Mouse (Mus musculus) embryonic facial prominence, embryonic 13.5 days (tissue): Measurements from ENCODE around the gene Tead2. TPM values are rescaled to one million over a fixed set of nuclear protein-coding genes. Genes with fewer than 3 reads are reported as not detected.

ENCODE experiments used
- ATAC-seq: fragments of 200-750 bp; cut with Nextera tagmentation; 2 replicates; pipeline ENCODE4 v1.8.0; 2017; ENCODE audit warnings: low read depth; ENCODE audit not compliant: insufficient number of reproducible peaks, insufficient read depth, low FRiP score, low TSS enrichment
- H3K27ac ChIP-seq: fragments of 300-500 bp; sonication (generic); 2 replicates; pipeline ENCODE4 v1.5.1; 2015; ENCODE audit warnings: moderate library complexity, mild to moderate bottlenecking, inconsistent platforms
- H3K27me3 ChIP-seq: fragments of 300-500 bp; sonication (generic); 2 replicates; pipeline ENCODE4 v1.6.1; 2015; ENCODE audit warnings: mild to moderate bottlenecking, inconsistent platforms
- H3K36me3 ChIP-seq: fragments of 300-500 bp; sonication (generic); 2 replicates; pipeline ENCODE4 v1.6.1; 2015; ENCODE audit warnings: mild to moderate bottlenecking, inconsistent platforms
- H3K4me1 ChIP-seq: fragments of 300-500 bp; sonication (generic); 2 replicates; pipeline ENCODE4 v1.6.1; 2015; ENCODE audit warnings: inconsistent platforms
- H3K4me2 ChIP-seq: fragments of 300-500 bp; sonication (generic); 2 replicates; pipeline ENCODE4 v1.6.1; 2015; ENCODE audit warnings: moderate library complexity, mild to moderate bottlenecking, inconsistent platforms
- H3K4me3 ChIP-seq: fragments of 300-500 bp; sonication (generic); 2 replicates; pipeline ENCODE4 v1.5.1; 2015; ENCODE audit warnings: mild to moderate bottlenecking, inconsistent platforms
- H3K9ac ChIP-seq: fragments of 300-500 bp; sonication (generic); 2 replicates; pipeline ENCODE4 v1.6.1; 2015; ENCODE audit warnings: mild to moderate bottlenecking, inconsistent platforms
- H3K9me3 ChIP-seq: fragments of 300-500 bp; sonication (generic); 2 replicates; pipeline ENCODE4 v1.6.1; 2016; ENCODE audit warnings: inconsistent platforms
- WGBS: fragments of 180-500 bp; shearing (Covaris S2); methylation state at CpG from one replicate; pipeline ENCODE4 v1.1.7; 2015; ENCODE audit warnings: mixed read lengths; 5-methylcytosine and 5-hydroxymethylcytosine counted together
- polyA plus RNA-seq: library from polyadenylated mRNA; unstranded; fragments of >200 nt; fragmentation: Nextera tagmentation; extraction: Ambion mirVana; gene quantifications from 2 replicates; pipeline ENCODE4 v1.2.1, GENCODE M21; 2015

Gene Tead2
- polyA plus RNA-seq, 1 experiment from 2014 or later, result 221 TPM

DNA sequence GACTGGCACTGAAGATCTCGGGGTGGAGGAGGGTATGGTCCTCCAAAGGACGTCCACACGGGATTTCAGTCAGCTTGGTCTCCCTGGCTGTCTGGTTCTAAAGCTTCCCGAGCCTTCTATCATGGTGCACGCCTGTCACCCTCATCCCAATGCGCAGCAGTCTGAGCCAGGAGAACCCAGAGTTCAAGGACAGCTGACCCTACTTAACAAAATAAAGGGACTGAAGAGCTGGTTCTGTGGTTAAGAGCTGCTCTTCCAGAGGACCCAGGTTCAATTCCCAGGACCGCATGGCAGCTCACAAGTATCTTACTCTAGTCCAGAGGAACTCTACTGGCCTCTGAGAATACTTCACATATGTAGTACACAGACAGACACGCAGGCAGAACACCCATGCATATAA, 13.5 kb downstream of the Tead2 start:
- 93% methylated on average over 8 of the region's 8 CpGs for WGBS
- Histone ChIP-seq H3K4me1 (peaks cover 21% of the 10 kb centered on the region), H3K4me2 (no peak overlapping the region), H3K27me3 (no peaks in the 10 kb centered on the region), H3K4me3 (no peak overlapping the region), H3K9me3 (no peaks in the 10 kb centered on the region), H3K27ac (no peak overlapping the region), H3K9ac (no peak overlapping the region), H3K36me3 (peaks cover 88% of the 10 kb centered on the region)
- ATAC-seq, result no peak

DNA sequence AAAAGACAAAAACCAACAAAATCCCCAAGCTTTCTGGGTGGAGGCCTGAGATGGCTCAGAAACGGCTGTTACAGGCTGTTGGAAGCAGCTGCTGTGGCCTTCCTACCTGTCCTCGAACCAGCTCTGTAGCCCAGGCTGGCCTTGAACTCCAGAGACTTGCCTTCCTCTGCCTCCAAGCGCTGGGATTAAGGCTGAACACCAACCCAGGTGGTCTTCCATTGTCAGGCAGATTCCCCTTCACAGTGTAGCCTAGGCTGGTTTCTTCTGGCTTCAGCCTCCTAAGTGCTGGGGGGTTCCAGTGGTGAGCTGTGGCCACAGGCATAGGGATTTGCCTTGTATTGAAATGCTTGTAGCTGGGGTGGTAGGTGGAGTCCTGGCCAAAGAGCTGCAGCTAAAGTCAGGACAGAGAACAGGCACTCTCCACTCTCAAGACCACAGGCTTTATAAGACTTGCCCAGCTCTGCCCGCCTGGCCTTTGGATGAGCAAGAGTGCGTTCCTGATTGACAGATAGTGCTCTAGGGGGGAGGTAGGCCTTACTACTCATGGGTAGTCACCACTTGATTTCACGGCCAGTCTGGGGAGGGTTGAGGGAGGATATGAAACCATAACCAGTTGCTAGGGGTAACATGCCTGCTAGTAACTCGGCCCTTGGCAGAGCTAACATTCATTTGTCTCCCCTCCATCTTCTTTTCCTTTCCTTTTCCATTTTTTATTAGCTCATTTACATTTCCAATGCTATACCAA, 14.1 kb downstream of the Tead2 start:
- Histone ChIP-seq H3K36me3 (peaks cover 84% of the 10 kb centered on the region), H3K9ac (no peak overlapping the region), H3K9me3 (no peaks in the 10 kb centered on the region), H3K27ac (no peak overlapping the region), H3K4me3 (no peak overlapping the region; the same call in 1 of the 2 replicates), H3K4me1 (peaks cover 27% of the 10 kb centered on the region), H3K27me3 (no peaks in the 10 kb centered on the region), H3K4me2 (no peak overlapping the region)
- WGBS, result 89% methylated on average over 7 of the region's 7 CpGs
- ATAC-seq, result no peak

DNA sequence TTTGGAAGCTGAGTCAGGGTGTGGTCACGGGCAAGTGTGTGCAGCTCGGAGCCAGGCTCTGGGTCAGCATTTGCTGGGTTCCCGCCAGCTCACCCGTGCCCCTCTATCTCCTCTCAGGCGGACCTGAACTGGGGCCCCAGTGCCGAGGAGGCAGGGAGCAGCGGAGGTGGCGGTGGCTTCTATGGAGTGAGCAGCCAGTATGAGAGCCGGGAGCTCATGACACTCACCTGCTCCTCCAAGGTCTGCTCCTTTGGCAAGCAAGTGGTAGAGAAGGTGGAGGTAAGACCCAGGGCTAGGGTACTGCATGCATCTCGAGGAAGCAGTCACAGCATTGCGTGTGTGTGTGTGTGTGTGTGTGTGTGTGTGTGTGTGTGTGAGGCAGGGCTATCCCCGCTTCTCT, 15.6 kb downstream of the Tead2 start:
- ATAC-seq, result no peak
- Histone ChIP-seq H3K27ac (no peak overlapping the region), H3K36me3 (peaks cover 68% of the 10 kb centered on the region), H3K9me3 (no peaks in the 10 kb centered on the region), H3K27me3 (no peaks in the 10 kb centered on the region), H3K9ac (no peak overlapping the region), H3K4me2 (no peak overlapping the region), H3K4me3 (no peak overlapping the region), H3K4me1 (peaks cover 38% of the 10 kb centered on the region)
- WGBS, result 91% methylated on average over 12 of the region's 12 CpGs

DNA sequence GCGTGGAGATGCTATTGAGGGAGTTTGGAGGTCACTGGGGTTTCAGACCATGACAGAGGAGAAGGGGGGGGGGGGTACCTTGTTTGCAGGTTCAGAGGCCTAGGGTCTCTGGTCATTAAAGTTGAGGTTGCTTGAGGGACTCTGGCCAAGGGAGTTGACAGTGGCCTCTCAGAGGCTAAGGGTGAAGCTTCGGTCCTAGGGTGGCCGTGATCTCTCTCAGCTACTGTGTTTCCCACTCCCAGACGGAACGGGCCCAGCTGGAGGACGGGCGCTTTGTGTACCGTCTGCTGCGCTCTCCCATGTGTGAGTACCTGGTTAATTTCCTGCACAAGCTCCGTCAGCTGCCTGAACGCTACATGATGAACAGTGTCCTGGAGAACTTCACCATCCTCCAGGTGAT, 16.4 kb downstream of the Tead2 start:
- H3K9ac ChIP-seq, result no peak overlapping the region
- H3K9me3 ChIP-seq, result no peaks in the 10 kb centered on the region
- H3K4me2 ChIP-seq, result no peak overlapping the region
- H3K4me1 ChIP-seq, result peaks cover 38% of the 10 kb centered on the region
- peaks cover 61% of the 10 kb centered on the region for H3K36me3 ChIP-seq
- no peak overlapping the region for H3K27ac ChIP-seq
- no peak overlapping the region for H3K4me3 ChIP-seq
- no peak for ATAC-seq
- no peaks in the 10 kb centered on the region for H3K27me3 ChIP-seq
- WGBS, result 86% methylated on average over 11 of the region's 11 CpGs

DNA sequence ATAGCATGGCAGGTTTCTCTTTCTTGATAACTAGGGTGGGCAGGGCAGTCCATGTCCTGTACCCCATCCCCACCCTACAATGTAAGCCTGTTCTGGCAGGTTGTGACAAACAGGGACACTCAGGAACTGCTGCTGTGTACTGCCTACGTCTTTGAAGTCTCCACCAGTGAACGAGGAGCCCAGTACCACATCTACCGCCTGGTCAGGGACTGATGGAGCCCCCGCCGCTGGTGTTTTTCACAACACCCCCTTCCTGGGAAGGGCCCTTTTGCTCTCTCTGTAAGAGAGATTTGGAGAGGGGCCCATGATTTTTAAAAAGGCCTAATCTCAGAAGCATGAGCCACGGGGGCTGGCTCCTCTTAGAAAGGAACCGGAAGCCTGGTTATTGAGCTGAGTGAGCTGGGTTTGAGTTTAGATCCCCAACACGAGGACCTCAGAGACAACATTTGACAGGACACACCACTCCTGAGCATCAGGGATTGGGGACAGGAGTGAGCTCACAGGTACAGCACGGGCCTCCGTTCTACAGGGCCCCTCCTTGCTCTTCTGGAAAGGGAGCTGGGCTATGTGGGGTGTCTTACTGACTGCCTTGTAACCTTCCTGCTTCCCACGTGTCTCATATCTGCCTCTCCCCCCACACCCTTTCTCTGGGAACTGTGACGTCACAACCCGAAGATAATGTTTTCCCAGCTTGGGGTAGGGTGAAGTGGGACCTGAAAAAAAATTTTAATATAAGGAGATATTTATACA, 17.3 kb downstream of the Tead2 start:
- no peak for ATAC-seq
- no peak overlapping the region for H3K4me3 ChIP-seq
- peaks cover 54% of the 10 kb centered on the region for H3K36me3 ChIP-seq
- WGBS, result 69% methylated on average over 13 of the region's 13 CpGs
- H3K27ac ChIP-seq, result no peak overlapping the region
- H3K9me3 ChIP-seq, result no peaks in the 10 kb centered on the region
- H3K4me2 ChIP-seq, result no peak overlapping the region
- peaks cover 38% of the 10 kb centered on the region for H3K4me1 ChIP-seq
- no peaks in the 10 kb centered on the region for H3K27me3 ChIP-seq
- H3K9ac ChIP-seq, result 0 out of 2 replicates have a peak overlapping the region, but pooled peaks have one; percentile 36

DNA sequence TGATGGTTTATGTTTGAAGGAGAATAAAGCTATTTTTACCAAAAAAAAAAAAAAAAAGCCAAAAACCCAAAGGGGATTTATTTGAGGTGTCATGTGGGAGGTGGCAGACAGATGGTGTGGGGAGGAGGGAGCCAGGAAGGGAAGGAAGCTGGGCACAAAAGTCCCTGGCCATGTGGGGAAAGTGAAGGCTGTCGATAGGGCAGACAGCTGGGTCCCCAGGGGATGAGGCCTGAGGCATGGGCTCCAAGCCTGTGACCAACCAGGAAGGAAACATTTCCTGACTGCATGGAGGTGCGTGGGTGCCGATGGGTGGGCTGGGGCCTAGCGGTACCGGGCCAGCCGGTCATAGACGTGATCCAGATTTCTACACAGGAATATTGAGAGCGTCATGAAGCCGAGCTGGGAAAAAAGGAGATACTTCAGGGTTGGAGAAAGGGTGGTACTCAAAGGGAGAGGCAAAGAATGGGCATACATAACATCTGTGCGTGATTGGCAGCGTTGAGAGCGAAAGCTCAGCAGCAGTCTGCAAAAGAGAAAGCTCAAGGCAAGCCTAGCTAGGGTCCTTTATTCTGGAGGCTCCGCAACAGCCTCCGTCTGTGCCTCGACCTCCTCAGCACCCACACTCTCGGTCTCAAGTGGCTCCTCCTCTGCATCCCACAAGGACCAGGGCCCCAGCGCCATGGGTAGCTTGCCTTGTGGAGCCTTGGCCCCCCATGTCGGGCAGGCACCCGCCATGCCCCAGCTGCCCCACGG, 18.2 kb downstream of the Tead2 start:
- Histone ChIP-seq H3K27ac (peak overlapping the region; percentile 56), H3K4me1 (peaks cover 38% of the 10 kb centered on the region), H3K9ac (0 out of 2 replicates have a peak overlapping the region, but pooled peaks have one; percentile 54), H3K36me3 (peaks cover 45% of the 10 kb centered on the region), H3K27me3 (peaks cover 2% of the 10 kb centered on the region; the same call in 1 of the 2 replicates), H3K9me3 (no peaks in the 10 kb centered on the region), H3K4me2 (peak overlapping the region; percentile 58), H3K4me3 (no peak overlapping the region)
- no peak for ATAC-seq
- 32% methylated on average over 20 of the region's 20 CpGs for WGBS

DNA sequence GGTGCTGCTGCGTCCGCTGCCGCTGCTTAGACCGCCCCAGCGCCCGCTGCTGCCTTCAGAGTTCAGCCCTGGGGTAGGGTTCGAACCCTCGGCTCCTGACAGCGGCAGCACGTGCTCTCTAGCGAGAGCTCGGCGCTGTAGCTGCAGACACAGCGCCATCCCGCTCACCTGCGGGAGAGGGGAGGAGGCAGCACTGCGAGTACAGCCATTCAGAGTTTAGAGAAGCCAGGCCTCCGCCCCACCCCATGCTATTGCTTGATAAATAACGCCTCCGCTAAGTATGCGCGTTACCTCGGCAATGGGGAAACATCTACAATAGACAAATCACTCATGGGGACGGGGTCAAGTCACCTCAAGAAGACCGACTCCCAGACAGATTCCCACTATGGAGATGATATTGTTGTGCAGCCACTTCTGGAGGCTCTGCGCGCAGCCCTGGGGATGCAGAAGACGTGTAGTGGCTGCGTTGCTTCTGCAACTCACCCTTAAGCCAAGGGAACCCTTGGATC, 18.8 kb downstream of the Tead2 start:
- H3K9me3 ChIP-seq, result no peaks in the 10 kb centered on the region
- H3K9ac ChIP-seq, result 0 out of 2 replicates have a peak overlapping the region, but pooled peaks have one; percentile 54
- peak overlapping the region; percentile 56 for H3K27ac ChIP-seq
- peaks cover 8% of the 10 kb centered on the region for H3K27me3 ChIP-seq
- peaks cover 38% of the 10 kb centered on the region for H3K4me1 ChIP-seq
- 0 out of 2 replicates have a peak, but pooled peaks have one; percentile 13 for ATAC-seq
- peak overlapping the region; percentile 58 for H3K4me2 ChIP-seq
- 13% methylated on average over 29 of the region's 29 CpGs for WGBS
- peaks cover 39% of the 10 kb centered on the region for H3K36me3 ChIP-seq
- peak overlapping the region; percentile 33 for H3K4me3 ChIP-seq

DNA sequence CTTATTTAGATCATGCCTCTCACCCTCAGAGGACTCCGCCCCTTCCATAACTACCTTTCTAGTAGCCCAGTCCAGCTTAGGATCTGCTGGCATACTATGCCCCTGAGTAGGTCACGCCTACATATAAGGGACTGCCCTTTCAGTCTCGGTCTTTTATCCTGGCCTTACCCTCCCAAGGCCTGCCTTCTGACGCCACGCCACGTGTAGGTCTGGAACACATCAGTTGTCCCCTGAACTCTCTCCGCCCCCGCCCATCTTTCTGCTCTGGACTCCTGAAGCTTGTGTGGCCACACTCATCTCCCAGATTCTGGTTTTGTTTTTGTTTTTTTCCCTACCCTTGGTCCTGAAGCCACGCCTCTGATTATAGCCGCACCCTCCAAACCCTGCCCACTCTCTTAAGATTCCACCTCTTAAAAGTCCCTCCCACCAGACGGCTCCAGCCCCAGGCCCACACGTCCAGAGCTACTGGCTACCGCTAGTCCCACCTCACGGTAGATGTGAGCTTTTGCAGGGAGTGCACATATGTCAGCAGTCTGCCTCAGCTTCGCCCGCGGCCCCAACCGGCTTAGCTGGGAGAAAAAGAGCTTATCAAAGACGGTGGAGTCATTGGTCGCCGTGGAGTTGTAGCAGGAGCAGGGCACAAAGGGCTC, 19.5 kb downstream of the Tead2 start:
- Histone ChIP-seq H3K9me3 (no peaks in the 10 kb centered on the region), H3K4me2 (peak overlapping the region; percentile 58), H3K4me1 (peaks cover 38% of the 10 kb centered on the region), H3K27me3 (peaks cover 11% of the 10 kb centered on the region), H3K4me3 (peak overlapping the region; percentile 33), H3K36me3 (peaks cover 33% of the 10 kb centered on the region), H3K27ac (peak overlapping the region; percentile 66; the same call in 1 of the 2 replicates), H3K9ac (peak overlapping the region; percentile 62)
- ATAC-seq, result peak; percentile 67
- 4% methylated on average over 21 of the region's 21 CpGs for WGBS

DNA sequence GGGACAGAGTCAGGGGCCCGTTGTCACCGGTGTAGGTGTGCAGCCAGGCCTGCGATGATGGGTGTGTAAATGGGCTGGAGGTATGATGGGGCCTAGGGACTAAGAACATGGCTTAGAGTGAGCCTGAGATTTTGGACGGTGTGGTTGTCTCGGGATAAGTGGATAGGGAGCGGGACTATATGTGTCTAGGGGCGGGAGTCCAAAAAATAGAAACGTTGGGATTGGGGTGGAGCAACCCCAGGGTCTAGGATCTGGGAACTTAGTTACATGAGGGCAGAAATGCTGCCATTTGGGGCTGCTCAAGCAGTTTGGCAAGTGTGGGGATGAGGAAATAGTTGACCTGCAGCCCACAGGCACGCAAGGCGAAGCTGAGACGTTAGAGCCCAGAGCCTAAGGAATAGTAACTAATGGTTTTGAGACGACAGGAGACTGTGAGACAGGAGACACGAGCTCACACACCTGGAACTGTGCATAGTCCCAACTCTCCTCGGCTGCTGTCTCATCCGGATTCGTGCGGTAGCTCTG, 20.2 kb downstream of the Tead2 start:
- ATAC-seq, result no peak
- 26% methylated on average over 17 of the region's 17 CpGs for WGBS
- peaks cover 33% of the 10 kb centered on the region for H3K36me3 ChIP-seq
- peak overlapping the region; percentile 66; the same call in 1 of the 2 replicates for H3K27ac ChIP-seq
- peaks cover 41% of the 10 kb centered on the region for H3K4me1 ChIP-seq
- H3K9ac ChIP-seq, result peak overlapping the region; percentile 62
- H3K27me3 ChIP-seq, result peaks cover 15% of the 10 kb centered on the region
- H3K9me3 ChIP-seq, result no peaks in the 10 kb centered on the region
- peak overlapping the region; percentile 33 for H3K4me3 ChIP-seq
- peak overlapping the region; percentile 58 for H3K4me2 ChIP-seq

DNA sequence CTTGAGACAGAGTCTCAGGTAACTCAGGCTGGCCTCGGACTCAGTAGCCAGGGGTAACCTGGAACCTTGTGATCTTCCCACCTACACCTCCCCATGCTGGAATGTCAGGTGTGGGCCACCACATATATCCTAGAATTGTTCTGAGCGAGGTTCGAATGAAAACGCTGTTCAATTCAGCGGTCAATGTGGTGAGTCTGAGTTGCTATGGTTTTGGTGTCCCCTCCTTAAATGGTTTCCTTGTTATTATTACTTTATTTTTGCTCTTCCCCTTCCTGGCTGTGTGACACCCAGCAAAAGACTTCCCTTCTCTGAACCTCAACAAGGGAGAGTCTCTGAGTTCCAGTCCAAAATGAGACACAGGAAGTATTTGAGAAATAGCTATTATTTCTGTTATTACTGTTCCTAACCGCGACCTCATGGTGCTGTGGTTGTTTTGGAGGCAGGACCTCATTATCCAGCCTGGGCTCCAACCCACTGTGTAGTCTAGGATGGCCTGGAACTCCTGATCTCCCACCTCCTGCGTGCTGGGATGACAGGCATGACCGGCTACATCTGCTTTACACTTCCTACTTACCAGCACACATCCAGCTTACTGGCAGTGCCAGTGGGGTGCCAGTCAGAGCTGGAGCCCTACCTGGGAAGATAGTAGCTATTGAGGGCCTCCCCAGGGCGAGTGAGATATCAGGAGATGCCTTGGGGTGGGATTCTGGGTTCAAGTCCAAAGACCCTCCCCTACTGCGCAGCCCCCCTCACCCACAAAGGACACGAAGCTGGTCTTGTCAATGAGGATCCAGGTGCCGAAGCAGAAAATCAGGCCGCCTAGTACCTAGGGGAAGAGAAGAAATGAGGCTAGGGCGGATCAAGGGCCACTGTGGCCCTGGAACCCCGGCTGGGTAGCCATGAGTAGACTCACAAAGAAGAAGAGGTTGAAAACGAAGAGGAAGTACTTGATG, 22.5 kb downstream of the Tead2 start:
- peaks cover 35% of the 10 kb centered on the region for H3K4me1 ChIP-seq
- 75% methylated on average over 17 of the region's 17 CpGs for WGBS
- H3K27me3 ChIP-seq, result peaks cover 19% of the 10 kb centered on the region
- H3K4me3 ChIP-seq, result no peak overlapping the region
- no peak overlapping the region for H3K4me2 ChIP-seq
- H3K27ac ChIP-seq, result no peak overlapping the region
- no peak overlapping the region for H3K9ac ChIP-seq
- peaks cover 10% of the 10 kb centered on the region for H3K36me3 ChIP-seq
- H3K9me3 ChIP-seq, result no peaks in the 10 kb centered on the region
- no peak for ATAC-seq
